Mouse (Mus musculus) forelimb bud, embryonic 11.5 days (tissue): ENCODE results near the gene Bmp7.

Source experiments
- DNase-seq: peaks from one replicate; pipeline ENCODE4 v3.0.0-alpha.2; 2012; ENCODE audit warnings: low read depth, low spot score

The Bmp7 gene

DNA sequence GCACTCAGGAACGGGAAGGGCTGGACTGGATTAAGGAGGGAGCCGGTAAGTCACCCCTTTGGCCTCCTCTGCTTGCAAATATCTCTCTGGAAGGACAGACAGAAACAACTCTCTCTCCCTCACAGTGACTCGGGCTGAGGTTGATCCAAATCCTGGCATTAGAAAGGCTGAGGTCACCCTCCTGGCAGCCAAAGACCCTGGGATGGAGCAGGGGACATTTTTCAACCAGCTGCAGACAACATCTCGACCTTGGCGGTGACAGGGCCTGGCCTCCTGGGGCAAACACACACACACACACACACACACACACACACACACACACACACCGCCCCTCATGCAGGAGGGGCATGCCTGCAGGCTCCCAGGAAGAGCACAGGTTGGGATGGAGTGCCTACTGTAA, 29.0 kb downstream of the Bmp7 start:
- DNase-seq = no peak

DNA sequence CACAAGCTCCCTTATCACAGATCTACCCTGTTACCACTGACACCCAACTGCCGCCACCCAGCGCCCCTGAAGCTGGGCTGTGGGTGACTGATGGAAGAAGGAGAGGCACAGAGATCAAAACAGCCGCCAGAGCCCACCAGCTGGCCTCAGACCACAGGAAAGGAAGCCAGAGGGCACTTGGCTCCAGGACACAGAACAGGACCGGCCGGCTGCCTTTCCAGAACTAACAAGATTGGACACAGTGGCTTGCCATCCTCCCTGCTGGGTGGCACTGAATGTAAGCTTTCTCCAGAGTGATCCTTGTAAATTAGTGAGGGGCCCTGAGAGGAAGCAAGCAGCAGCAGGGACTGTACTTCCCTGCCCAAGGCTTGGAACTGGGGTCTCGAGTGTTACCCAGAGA, 30.7 kb downstream of the Bmp7 start:
- DNase-seq = no peak

DNA sequence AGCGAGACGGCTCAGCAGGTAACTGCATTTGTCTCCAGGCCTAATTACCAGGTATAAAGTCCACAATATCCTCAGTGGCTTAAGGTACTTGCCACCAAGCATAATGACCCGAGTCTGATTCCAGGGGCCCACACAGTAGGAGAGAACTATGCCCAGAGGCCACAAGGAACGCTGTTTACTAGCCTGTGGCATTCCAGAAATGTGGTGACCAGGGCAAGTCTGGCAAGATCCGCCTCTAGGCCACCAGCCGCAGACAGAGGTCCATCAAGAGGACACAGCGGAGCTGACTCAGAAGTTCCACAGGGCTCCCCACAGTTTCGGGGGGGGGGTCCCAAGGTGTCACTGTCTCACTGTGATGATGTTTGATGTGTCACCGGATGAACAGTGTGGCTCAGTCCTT, 34.0 kb downstream of the Bmp7 start:
- DNase-seq = no peak

DNA sequence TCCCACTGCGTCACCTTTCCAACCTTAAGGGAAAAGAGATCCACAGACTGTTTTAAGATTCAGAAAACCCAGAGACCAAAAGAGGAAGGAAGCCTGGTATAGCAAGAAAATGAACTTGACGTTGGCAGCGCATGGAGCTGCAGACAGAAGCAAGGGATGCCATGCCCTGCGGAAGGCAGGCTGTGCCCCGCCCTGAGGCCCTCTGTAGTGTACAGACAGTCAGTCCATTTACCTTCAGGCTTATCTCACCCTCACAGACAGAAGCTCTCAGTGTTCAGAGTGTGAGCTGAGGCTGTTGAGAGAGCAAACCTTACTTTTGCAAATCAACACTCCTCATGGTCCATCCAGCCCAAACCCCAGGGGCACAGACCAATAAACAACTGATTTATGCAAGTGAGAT, 35.1 kb downstream of the Bmp7 start:
- DNase-seq = no peak

DNA sequence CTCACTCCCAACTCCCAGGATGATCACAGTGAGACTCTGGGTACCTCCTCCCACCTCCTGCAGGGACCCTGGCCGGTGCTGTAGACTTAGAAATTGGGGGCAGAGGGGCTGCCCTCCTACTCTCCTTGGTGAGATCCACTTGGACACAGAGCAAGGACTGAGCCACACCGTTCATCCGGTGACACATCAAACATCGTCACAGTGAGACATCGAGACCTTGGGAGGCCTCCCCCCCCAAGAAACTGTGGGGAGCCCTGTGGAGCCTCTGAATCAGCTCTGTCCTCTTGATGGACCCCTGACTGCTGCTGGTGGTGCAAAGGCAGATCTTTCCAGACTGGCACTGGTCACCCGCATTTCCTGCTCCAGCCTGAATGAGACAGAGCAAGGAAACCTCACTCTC, 35.5 kb downstream of the Bmp7 start:
- no peak for DNase-seq

DNA sequence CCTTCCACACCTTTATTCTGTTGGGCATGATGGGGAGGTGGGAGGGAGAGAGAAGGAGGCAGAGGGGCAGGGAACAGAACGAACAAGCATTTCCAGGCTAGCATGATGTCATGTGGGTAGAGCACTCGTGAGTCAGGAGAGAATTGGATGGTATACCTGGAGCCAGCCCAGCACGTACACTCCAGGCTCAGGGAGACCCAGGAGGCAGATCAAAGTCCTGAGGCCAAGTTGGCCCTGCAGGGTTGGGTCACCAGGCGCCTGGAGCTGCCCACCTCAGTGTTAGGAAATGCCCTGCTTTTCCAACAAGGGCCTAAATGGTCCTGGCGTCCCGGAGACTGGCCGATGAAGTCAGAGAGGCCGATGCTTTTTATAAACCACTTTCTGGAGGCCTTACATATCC, 36.6 kb downstream of the Bmp7 start:
- DNase-seq = no peak

DNA sequence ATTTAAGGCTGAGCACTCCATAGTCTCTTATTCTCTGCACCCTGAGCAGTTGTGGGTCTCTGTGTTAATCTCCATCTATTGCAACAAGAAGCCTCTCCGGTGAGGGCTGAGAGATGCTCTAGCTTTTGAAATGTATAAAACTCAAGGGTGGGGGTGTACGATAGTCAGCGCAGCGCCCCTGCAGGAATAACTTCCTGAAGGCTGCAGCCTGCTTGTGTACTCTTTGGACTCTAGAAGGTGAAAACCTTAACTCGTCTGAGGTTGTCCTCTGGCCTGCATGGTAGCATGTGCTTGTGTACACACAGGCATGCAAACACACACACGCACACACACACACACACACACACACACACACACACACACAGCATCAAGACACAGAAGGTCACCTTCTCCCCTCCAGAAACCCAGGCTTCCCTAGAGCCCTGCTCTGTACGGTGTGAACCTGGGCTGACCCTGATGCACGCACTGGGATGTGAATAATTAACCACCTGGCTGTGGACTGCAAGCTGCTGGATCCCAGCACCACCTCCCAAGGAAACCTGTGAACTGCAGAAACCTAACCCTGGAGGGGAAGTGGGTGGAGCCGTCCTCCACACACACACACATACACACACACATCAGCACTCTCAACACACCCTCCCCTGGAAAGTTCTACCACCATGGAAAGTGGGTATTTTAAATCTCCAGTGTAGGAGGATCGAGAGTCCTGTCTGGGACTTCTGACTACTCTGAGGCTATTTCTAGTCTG, 39.0 kb downstream of the Bmp7 start:
- peak; percentile 69 for DNase-seq

DNA sequence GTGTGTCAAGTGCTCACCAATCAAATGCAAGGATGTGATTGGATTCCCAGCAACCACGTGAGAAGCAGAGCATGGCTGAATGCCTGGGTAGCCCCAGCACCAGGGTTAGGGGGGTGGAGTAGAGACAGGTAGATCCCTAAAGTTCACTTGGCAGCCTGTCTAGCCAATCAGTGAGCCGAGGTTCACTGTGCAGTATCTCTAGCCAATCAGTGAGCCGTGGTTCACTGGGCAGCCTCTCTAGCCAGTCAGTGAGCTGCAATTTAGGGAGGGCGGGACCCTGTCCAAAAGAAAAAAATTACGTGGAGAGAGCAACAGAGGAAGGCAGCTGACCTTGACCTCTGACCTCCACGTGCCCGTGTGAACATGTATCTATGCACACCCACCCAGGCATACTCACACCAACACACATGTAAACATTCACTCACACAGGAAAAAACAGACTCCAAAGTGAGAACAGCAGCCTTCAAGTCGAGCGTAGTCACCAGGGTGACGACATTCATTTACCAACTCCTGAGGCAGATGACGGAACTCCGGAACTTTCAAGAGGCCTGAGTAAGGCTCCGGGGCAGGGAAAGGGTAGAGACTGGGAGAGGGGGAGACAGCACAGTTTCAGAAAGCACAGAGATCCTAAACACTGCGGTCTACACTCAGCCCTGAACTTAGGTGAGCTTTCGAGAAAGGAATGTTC, 50.2 kb downstream of the Bmp7 start:
- no peak for DNase-seq

DNA sequence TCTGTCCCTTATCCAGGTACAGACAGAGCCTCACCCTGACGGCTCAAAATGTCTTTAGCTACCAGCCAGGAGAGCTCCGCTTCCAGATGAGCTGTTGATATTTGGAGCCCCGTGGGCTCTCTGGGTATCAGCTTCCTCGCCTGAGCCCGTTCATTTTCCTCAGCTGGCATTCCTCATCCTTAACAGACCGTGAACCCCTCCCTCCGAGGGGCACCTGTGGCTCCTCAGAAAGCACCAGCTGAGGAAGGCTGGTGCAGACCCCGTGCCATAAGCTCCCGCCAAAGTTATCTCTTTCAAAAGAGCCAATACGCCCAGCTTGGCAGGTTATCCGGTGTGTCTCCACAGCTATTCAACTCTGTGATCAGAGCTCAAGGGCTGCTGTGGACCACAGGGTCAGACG, 50.9 kb downstream of the Bmp7 start:
- DNase-seq = no peak

DNA sequence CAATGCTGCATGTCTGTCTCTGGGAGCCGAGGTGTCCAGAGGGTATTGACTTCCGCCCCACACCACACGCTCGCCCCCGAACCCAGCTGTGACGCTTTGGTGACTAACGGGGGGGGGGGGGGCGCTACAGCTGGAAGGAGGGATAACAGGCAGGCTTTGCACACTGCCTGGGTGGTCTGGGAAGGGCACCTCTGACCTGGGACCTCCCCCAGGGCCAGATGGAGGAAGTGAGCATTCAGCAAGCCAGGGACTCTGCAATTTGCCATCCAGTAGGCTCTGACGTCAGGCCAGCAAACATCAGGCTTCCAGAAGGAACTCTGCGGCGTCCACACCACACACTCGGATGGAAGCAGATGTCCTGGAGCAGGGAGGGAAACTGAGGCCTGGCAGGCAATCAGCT, 52.0 kb downstream of the Bmp7 start:
- peak; percentile 67 for DNase-seq

DNA sequence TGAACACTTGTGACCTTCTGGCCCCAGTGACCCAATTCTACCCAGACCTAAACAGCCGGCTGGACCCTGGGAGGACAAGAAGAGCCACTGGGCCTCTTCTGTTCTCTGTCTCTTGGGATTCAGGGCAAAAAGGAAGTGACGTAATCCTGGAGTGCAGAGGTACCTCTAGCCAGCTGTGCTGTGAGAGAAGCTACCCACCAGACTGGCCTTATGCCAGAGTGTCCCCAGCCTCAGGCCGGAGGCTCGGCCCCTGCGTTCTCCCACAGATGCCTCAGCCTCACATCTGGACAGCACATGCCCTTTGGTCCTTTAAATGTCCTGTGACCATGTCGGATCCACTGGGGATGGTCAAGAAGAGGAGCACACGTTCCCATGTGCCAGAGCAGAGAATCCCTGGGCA, 54.3 kb downstream of the Bmp7 start:
- no peak for DNase-seq

DNA sequence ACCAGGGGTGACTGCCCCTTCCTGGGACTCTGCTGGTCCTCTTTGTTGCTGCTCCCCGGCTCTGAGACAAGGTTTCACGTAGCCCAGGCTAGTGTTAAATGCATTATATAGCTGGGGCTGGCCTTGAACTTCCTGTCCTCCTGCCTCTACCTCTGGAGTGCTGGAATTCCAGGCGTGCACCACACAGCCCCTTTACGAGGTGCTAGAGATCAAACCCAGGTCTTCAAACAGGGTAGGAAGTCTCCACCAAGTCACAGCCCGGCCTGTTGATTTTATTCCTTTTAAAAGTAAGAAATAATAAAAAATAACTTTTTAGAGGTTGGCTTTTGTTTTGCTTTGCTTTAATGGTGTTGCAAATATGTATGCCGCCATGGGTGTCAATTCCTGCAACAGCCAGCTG, 55.5 kb downstream of the Bmp7 start:
- DNase-seq = peak; percentile 69

DNA sequence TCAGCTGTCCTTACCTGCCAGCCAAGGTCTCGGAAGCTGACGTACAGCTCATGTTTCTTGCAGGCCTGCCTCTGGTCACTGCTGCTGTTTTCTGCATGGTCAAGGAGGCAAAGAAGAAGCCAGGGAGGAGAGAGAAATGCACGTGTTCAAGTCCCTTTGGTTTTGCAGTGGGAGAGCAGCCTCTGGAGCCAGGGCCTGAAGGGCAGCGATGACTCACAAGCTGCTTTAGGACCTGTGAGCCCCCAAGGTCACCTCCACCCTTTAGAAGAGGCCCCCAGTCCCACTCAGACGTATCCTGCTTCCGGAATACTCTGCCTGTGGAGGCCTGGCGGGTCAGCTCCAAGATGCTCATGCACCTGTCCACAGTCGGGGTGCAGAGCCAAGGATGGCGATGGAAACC, 64.9 kb downstream of the Bmp7 start:
- no peak for DNase-seq

DNA sequence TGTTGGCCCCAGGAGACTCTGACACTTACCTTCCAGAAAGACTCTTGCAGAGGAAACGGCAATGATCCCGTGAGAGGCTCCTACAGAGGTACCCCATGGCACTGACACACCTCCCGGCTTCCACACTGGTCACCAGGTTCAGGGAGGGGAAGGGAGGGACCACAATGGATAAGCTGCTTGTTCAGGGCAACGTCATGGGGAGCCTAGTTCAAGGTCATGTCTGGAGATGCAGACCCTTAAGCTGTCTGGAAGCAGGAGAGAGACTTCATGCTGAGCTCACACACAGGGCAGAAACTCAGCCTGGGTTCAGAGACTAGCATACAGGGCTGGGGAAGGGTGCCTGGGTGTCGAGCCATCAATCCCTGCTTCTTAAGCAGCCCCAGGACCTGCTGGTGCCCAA, 73.8 kb downstream of the Bmp7 start:
- no peak for DNase-seq

DNA sequence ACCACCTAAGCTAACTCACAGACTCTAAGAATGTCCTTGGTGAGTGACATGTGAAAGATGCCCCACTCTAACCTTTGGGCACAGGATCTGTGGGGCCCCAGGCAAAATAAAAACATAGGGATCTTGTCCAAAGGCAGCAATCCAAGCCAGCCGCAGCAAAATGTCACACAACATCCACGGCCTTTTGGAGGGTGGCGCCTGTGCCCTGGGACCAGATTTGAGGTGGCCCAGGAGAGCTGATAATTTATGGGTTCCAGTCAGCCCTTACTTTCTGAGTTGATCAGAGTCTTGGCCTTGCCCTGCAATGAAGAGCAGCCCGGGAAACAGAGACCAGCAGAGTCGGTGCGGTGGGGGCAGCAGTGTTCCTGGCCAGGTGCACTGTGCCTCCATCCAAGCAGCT, 75.0 kb downstream of the Bmp7 start:
- no peak for DNase-seq

DNA sequence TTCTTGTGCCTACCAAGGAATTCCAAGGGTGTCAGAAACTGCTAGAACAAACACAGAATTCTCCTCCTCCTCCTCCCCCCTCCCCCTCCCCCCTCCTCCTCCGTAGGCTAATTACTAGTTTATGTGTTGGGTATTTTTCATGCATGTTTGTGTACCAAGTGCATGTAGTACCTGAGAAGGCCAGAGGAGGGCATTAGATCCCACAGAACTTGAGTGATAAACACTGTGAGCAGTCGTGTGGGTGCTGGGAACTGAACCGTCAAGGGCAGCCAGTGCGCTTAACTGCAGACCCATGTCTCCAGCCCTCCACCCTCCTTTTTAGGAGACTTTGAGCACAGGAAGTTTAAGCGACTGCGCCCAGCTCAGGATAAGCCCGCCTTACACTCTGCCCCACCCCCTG, 75.6 kb downstream of the Bmp7 start:
- DNase-seq = no peak

DNA sequence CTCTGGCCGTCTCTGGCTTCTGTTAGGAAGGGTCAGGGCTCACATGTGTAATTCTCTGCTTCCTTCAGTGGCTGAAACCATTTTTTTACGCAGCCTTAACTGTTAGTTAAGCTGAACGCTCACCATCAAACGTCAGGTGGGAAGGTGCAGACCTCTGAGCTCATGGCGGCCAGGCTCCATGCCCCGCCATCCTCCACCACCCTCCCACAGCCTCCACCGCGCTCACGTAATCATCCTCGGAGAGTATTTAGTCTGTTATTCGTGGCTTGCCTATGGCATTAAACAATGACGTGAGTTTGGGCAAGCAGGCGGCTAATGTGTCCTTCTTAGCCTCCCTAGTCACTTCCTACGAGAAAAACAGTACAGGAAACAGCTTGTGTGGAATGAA, 76.7 kb downstream of the Bmp7 start:
- no peak for DNase-seq

DNA sequence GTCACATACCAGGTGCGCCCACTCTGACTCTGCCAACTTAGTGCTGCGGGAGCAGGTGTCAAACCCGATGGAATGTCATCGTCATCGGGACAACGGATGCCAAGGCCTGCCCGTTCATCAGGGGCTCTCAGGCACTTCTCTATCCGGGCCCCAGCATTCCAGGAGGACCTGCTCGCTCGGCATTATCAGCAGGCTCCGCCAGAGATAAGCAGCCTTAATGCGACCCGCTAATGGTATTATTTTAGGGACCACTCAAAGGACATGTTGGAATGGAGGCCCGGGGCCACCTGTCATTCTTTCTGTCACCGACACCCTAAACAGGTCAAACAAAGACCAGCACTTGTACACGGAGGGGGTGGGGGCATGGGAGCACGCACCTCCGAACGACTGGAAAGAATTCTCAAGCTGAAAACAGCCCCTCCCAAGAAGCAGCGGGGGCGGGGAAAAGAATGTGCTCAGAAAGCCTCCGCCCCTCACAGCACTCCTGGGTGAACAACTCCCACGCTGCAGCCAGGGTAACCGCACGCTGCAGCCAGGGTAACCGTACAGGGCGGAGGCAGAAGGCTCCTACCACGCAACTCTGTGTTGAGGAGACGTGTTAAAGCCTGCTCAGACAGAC, 77.2 kb downstream of the Bmp7 start:
- DNase-seq = no peak

DNA sequence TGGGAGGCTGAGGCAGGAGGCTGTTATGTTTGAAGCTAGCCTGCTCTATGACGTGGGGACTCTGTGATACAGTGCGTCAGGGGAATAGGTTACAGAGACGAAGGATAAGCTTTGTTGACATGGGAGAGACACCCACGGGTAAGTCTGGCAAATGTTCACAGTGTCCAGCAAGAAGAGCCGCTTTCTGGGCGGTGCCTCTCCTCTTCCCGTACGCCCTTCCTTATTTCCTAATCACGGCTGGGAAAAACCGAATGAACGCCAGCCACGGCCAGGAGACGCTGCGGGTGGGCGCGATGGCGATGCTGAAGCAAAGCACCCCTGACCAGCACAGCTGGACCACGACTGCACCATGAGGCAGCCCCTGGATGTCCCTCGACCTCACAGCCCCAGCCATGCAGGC, 77.7 kb downstream of the Bmp7 start:
- DNase-seq = no peak

DNA sequence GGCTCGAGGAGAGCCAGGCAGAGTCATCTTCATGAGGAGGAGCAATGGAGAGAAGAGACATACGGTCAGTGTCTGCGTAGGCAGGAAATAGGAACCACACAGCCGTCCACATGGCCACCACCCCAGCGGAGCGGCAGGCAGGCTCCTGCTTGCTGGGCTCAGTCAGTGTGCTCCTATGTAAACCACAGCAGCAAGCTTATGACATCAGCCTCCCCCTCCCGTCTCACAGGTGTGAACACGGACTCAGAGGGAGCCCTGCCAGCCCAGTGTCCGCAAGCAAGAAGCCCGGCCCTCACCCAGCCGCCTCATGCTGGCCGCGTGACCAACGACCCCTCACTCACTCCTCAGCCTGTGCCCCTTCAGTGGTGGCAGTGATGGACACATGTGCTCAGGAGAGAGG, 78.5 kb downstream of the Bmp7 start:
- no peak for DNase-seq

DNA sequence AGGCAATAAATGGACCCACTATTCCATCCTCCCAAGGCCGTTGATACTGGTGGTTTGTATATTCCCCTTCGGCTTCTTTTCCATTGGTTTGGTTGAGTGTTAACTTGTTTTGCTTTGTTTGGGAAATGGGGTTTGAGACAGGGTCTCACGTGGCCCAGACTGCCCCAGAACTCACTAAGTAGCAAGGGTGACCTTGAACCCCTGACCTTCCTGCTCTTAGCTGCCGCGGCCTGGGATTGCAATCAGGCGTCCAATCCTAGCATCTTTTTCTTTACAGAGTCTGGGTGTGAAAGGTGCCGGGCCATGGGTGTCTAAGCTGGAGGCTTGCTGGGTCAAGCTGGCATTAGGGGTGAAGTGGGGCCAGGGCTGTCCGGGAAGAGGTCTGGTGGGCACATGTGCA, 79.5 kb downstream of the Bmp7 start:
- DNase-seq = no peak

DNA sequence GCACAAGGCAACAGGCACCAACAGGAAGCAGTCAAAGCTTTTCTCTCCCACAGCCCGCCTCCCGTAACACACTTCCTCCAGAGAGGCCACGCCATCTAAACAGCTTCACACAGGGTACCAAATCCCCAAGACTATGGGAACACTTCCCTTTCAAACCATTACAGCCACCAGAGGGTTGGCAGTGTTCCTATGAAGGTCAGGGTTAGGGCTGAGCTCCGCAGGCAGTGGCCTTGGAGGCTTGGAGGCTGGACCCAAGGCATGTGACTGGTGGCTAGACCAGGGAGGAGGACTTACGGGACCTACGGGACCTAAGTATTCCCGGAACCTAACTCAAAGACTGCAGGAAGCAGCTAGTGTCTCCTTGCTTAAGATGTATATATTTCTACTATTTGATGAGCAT, 80.0 kb downstream of the Bmp7 start:
- DNase-seq = no peak

DNA sequence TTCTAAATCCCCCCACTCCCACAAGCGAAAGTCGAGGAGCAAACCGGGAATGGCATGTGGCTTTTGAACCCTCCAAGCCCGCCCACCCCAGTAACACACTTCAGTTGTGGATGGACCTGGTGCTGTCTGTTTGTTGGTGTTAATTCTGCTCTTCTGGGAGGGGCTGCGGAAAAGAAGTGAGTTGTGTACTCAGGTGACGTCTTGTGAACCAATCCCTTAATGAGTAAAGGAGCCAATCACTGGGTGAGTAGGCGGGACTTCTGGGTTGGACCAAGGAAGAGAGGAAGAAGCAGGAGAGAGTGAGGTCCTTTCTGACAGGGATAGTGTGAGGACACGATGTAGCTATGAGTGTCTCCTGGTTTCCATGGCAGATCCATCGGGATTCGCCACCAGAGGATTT, 83.1 kb downstream of the Bmp7 start:
- no peak for DNase-seq
